Mouse (Mus musculus) thymus, adult 2 months (tissue): ENCODE results near the gene Depp1. TPM values are rescaled to one million over a fixed set of nuclear protein-coding genes. Genes with fewer than 3 reads are reported as not detected.
A peak's percentile ranks its signal among the peaks of the same experiment; 100 is the strongest.

Experiments
- DNase-seq: peaks from one replicate; pipeline ENCODE4 v3.0.0; 2021
- H3K27ac ChIP-seq: fragments of 200-500 bp; 2 replicates; pipeline ENCODE4 v1.5.1; 2012; ENCODE audit warnings: low read length, control low read depth; ENCODE audit not compliant: control insufficient read depth, insufficient read depth
- H3K27me3 ChIP-seq: fragments of 200-500 bp; 2 replicates; pipeline ENCODE4 v1.6.1; 2012; ENCODE audit warnings: mild to moderate bottlenecking, low read length, moderate library complexity, mixed read lengths; ENCODE audit not compliant: control insufficient read depth, insufficient read depth
- H3K36me3 ChIP-seq: fragments of 200-500 bp; 2 replicates; pipeline ENCODE4 v1.6.1; 2012; ENCODE audit warnings: mild to moderate bottlenecking, low read length, moderate library complexity; ENCODE audit not compliant: control insufficient read depth, insufficient read depth
- H3K4me1 ChIP-seq: fragments of 200-500 bp; replicated peaks from 2 replicates; pipeline ENCODE4 v1.6.1; 2012; ENCODE audit warnings: low read length; ENCODE audit not compliant: control insufficient read depth, insufficient read depth
- H3K4me3 ChIP-seq: fragments of 200-500 bp; 2 replicates; pipeline ENCODE4 v1.5.1; 2012; ENCODE audit warnings: mild to moderate bottlenecking, low read length, control low read depth, moderate library complexity; ENCODE audit not compliant: control insufficient read depth, insufficient read depth
- CTCF ChIP-seq: fragments of 200-500 bp; IDR thresholded peaks from 2 replicates; pipeline ENCODE4 v1.5.1; 2012; ENCODE audit warnings: mild to moderate bottlenecking, control low read depth, low read length, moderate library complexity, borderline replicate concordance; ENCODE audit not compliant: control insufficient read depth, poor library complexity, insufficient read depth; ENCODE audit errors: extremely low read depth
- POLR2A ChIP-seq: fragments of 200-500 bp; IDR thresholded peaks from 2 replicates; pipeline ENCODE4 v1.6.1; 2012; ENCODE audit warnings: mild to moderate bottlenecking, low read length, control low read depth, moderate library complexity; ENCODE audit not compliant: control insufficient read depth, poor library complexity, insufficient read depth; ENCODE audit errors: extremely low read depth
- WGBS: fragments of 180-500 bp; shearing (Covaris S2); methylation state at CpG from one replicate; pipeline ENCODE4 v1.1.7; 2018; 5-methylcytosine and 5-hydroxymethylcytosine counted together
- polyA plus RNA-seq: library from polyadenylated mRNA; depleted of rRNA; stranded (reverse); fragments of >200 nt; gene quantifications from 2 replicates; pipeline ENCODE4 v1.2.3, GENCODE M21; 2012

Gene Depp1
- polyA plus RNA-seq, 1 experiment: 6.5 TPM

- 96% methylated on average over 12 of the region's 12 CpGs for WGBS
- Histone ChIP-seq H3K27ac (no peak overlapping the region), H3K36me3 (no peaks in the 10 kb centered on the region), H3K27me3 (no peaks in the 10 kb centered on the region; the same call in 1 of the 2 replicates), H3K4me1 (no peaks in the 10 kb centered on the region), H3K4me3 (no peak overlapping the region)
- DNase-seq: no peak
- TF ChIP-seq CTCF: no peak
- no peak for TF ChIP-seq POLR2A
Measured at GRCm38 (mm10) chr6:116647763-116648162, 2.6 kb upstream of the Depp1 start.

GRCm38 (mm10) chr6:116649811-116650210 is 598 bp upstream of the Depp1 start:
- no peak for TF ChIP-seq POLR2A
- TF ChIP-seq CTCF: no peak
- 59% methylated on average over 7 of the region's 7 CpGs for WGBS
- Histone ChIP-seq H3K36me3 (no peaks in the 10 kb centered on the region), H3K27me3 (no peaks in the 10 kb centered on the region; the same call in 1 of the 2 replicates), H3K27ac (no peak overlapping the region), H3K4me1 (no peaks in the 10 kb centered on the region), H3K4me3 (no peak overlapping the region)
- no peak for DNase-seq

GRCm38 (mm10) chr6:116651437-116652118 is 1.2 kb downstream of the Depp1 start:
- H3K36me3 ChIP-seq: no peaks in the 10 kb centered on the region
- 14% methylated on average over 20 of the region's 20 CpGs for WGBS
- no peak overlapping the region for H3K27ac ChIP-seq
- TF ChIP-seq CTCF: no peak
- TF ChIP-seq POLR2A: no peak
- no peaks in the 10 kb centered on the region for H3K4me1 ChIP-seq
- no peak for DNase-seq
- H3K27me3 ChIP-seq: no peaks in the 10 kb centered on the region; the same call in 1 of the 2 replicates
- H3K4me3 ChIP-seq: no peak overlapping the region

- Histone ChIP-seq H3K27ac (no peak overlapping the region), H3K4me3 (no peak overlapping the region), H3K4me1 (no peaks in the 10 kb centered on the region), H3K27me3 (no peaks in the 10 kb centered on the region; the same call in 1 of the 2 replicates), H3K36me3 (no peaks in the 10 kb centered on the region)
- TF ChIP-seq POLR2A (no peak), CTCF (no peak)
- DNase-seq: no peak
- 88% methylated on average over 3 of the region's 3 CpGs for WGBS
Measured at GRCm38 (mm10) chr6:116653191-116653590, 2.8 kb downstream of the Depp1 start.

GRCm38 (mm10) chr6:116653684-116654454 is 3.5 kb downstream of the Depp1 start:
- TF ChIP-seq CTCF (no peak), POLR2A (no peak)
- DNase-seq: peak; percentile 47
- Histone ChIP-seq H3K27ac (no peak overlapping the region), H3K27me3 (no peaks in the 10 kb centered on the region; the same call in 1 of the 2 replicates), H3K36me3 (no peaks in the 10 kb centered on the region), H3K4me1 (no peaks in the 10 kb centered on the region), H3K4me3 (no peak overlapping the region)
- 72% methylated on average over 9 of the region's 9 CpGs for WGBS

GRCm38 (mm10) chr6:116663364-116663763 is 13.0 kb downstream of the Depp1 start:
- TF ChIP-seq POLR2A (no peak), CTCF (no peak)
- WGBS: 90% methylated on average over 2 of the region's 2 CpGs
- H3K27me3 ChIP-seq: no peaks in the 10 kb centered on the region

More at GRCm38 (mm10) chr6:116663364-116663763, 13.0 kb downstream of the Depp1 start:
- Histone ChIP-seq H3K4me3 (no peak overlapping the region), H3K4me1 (no peaks in the 10 kb centered on the region), H3K36me3 (no peaks in the 10 kb centered on the region), H3K27ac (no peak overlapping the region)
- DNase-seq: no peak
